In the genomic region with DNA sequence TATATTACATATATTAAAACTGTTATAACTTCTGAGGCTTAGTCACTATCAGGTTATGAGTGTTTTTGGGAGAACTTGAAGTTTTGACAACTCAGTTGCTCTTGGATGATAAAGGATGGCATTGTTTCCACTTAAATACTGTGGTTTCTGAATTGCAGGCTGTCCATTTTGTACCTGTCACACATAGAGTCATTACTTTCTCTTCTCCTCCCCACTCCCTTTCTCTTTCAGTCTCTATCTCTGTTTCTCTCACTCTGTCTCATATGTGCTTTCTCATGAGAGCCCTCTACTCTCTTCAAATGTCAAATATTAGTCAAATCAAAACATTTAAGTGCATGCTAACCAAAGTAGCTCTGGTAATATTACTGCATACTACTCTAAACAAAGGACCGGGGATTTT, we compare ENCODE assay signal across 11 mouse cellular contexts.
"Had no signal": no experiment of that assay in that cellular context is flagged by ENCODE, and none has a peak within 500 bp of the region (broad histone marks: within the 10 kb centered on the region; RNA-seq: fewer than 3 reads in every experiment).

No protein-coding gene starts in this region.

- ATAC-seq: midbrain, embryonic 13.5 days; midbrain, embryonic 15.5 days had no signal

- DNase-seq: lung, adult 18-20 months; lung, postnatal 14 days; lung, postnatal 36 days; right cerebral cortex, postnatal 25 days; right cerebral cortex, postnatal 4 days; spleen, adult 18-20 months; thymus, adult 18-20 months; thymus, postnatal 14 days; thymus, postnatal 36 days had no signal
